Mouse (Mus musculus): ENCODE results near the gene Sept12. TPM values are rescaled to one million over a fixed set of nuclear protein-coding genes. Genes with fewer than 3 reads are reported as not detected.

Gene Sept12
- polyA plus RNA-seq, 1 experiment, result not detected

GRCm38 (mm10) chr16:4978275-4979051 is 19.2 kb downstream of the Sept12 start:
- Histone ChIP-seq H3K27ac (ENCODE audit: insufficient read depth, low read length) (peak overlapping the region; percentile 82), H3K4me3 (ENCODE audit: insufficient read depth, low read length) (no peak overlapping the region), H3K4me1 (ENCODE audit: control insufficient read depth, insufficient read depth, low read length) (peaks cover 14% of the 10 kb centered on the region)
- TF ChIP-seq CTCF (IDR thresholded peaks at IDR 0.05; ENCODE audit: extremely low read depth, insufficient read depth, low read length) (no peak), POLR2A (IDR thresholded peaks at IDR 0.05; ENCODE audit: extremely low read depth, insufficient read depth, low read length) (no peak)

GRCm38 (mm10) chr16:4976180-4976579 is 21.5 kb downstream of the Sept12 start:
- H3K27ac ChIP-seq (ENCODE audit: insufficient read depth, low read length), result no peak overlapping the region
- no peak for TF ChIP-seq CTCF (IDR thresholded peaks at IDR 0.05; ENCODE audit: extremely low read depth, insufficient read depth, low read length)
- TF ChIP-seq POLR2A (IDR thresholded peaks at IDR 0.05; ENCODE audit: extremely low read depth, insufficient read depth, low read length), result no peak
- no peak overlapping the region for H3K4me3 ChIP-seq (ENCODE audit: insufficient read depth, low read length)
- peaks cover 14% of the 10 kb centered on the region for H3K4me1 ChIP-seq (ENCODE audit: control insufficient read depth, insufficient read depth, low read length)

GRCm38 (mm10) chr16:4974521-4974920 is 23.1 kb downstream of the Sept12 start:
- no peak for TF ChIP-seq CTCF (IDR thresholded peaks at IDR 0.05; ENCODE audit: extremely low read depth, insufficient read depth, low read length)
- no peak for TF ChIP-seq POLR2A (IDR thresholded peaks at IDR 0.05; ENCODE audit: extremely low read depth, insufficient read depth, low read length)
- Histone ChIP-seq H3K4me1 (ENCODE audit: control insufficient read depth, insufficient read depth, low read length) (peaks cover 14% of the 10 kb centered on the region), H3K4me3 (ENCODE audit: insufficient read depth, low read length) (no peak overlapping the region), H3K27ac (ENCODE audit: insufficient read depth, low read length) (no peak overlapping the region)

- Histone ChIP-seq H3K4me3 (ENCODE audit: insufficient read depth, low read length) (no peak overlapping the region), H3K4me1 (ENCODE audit: control insufficient read depth, insufficient read depth, low read length) (0 out of 2 replicates have a peak, but pooled peaks cover 2% of the 10 kb centered on the region), H3K27ac (ENCODE audit: insufficient read depth, low read length) (no peak overlapping the region)
- TF ChIP-seq POLR2A (IDR thresholded peaks at IDR 0.05; ENCODE audit: extremely low read depth, insufficient read depth, low read length), result no peak
- TF ChIP-seq CTCF (IDR thresholded peaks at IDR 0.05; ENCODE audit: extremely low read depth, insufficient read depth, low read length), result no peak
These were observed 26.0 kb downstream of the Sept12 start for GRCm38 (mm10) chr16:4971626-4972025.

- TF ChIP-seq POLR2A (IDR thresholded peaks at IDR 0.05; ENCODE audit: extremely low read depth, insufficient read depth, low read length), result no peak
- no peak for TF ChIP-seq CTCF (IDR thresholded peaks at IDR 0.05; ENCODE audit: extremely low read depth, insufficient read depth, low read length)
- Histone ChIP-seq H3K4me3 (ENCODE audit: insufficient read depth, low read length) (no peak overlapping the region), H3K27ac (ENCODE audit: insufficient read depth, low read length) (no peak overlapping the region), H3K4me1 (ENCODE audit: control insufficient read depth, insufficient read depth, low read length) (no peaks in the 10 kb centered on the region)
These were observed 28.4 kb downstream of the Sept12 start for GRCm38 (mm10) chr16:4969055-4969843.

- H3K27ac ChIP-seq (ENCODE audit: insufficient read depth, low read length), result no peak overlapping the region
These were observed 29.2 kb downstream of the Sept12 start for GRCm38 (mm10) chr16:4968426-4968825.

GRCm38 (mm10) chr16:4965392-4966129 is 32.1 kb downstream of the Sept12 start:
- Histone ChIP-seq H3K27ac (ENCODE audit: insufficient read depth, low read length) (no peak overlapping the region), H3K4me3 (ENCODE audit: insufficient read depth, low read length) (peak overlapping the region; percentile 66; the same call in 1 of the 2 replicates), H3K4me1 (ENCODE audit: control insufficient read depth, insufficient read depth, low read length) (peaks cover 3% of the 10 kb centered on the region; the same call in 1 of the 2 replicates)
- no peak for TF ChIP-seq POLR2A (IDR thresholded peaks at IDR 0.05; ENCODE audit: extremely low read depth, insufficient read depth, low read length)
- TF ChIP-seq CTCF (IDR thresholded peaks at IDR 0.05; ENCODE audit: extremely low read depth, insufficient read depth, low read length), result no peak

More at GRCm38 (mm10) chr16:4968426-4968825, 29.2 kb downstream of the Sept12 start:
- no peak for TF ChIP-seq POLR2A (IDR thresholded peaks at IDR 0.05; ENCODE audit: extremely low read depth, insufficient read depth, low read length)
- no peak for TF ChIP-seq CTCF (IDR thresholded peaks at IDR 0.05; ENCODE audit: extremely low read depth, insufficient read depth, low read length)
- no peak overlapping the region for H3K4me3 ChIP-seq (ENCODE audit: insufficient read depth, low read length)
- H3K4me1 ChIP-seq (ENCODE audit: control insufficient read depth, insufficient read depth, low read length), result no peaks in the 10 kb centered on the region

- Histone ChIP-seq H3K4me1 (ENCODE audit: control insufficient read depth, insufficient read depth, low read length) (peaks cover 3% of the 10 kb centered on the region; the same call in 1 of the 2 replicates), H3K4me3 (ENCODE audit: insufficient read depth, low read length) (peak overlapping the region; percentile 66)
- TF ChIP-seq POLR2A (IDR thresholded peaks at IDR 0.05; ENCODE audit: extremely low read depth, insufficient read depth, low read length), result no peak
- no peak for TF ChIP-seq CTCF (IDR thresholded peaks at IDR 0.05; ENCODE audit: extremely low read depth, insufficient read depth, low read length)
These were observed 32.8 kb downstream of the Sept12 start for GRCm38 (mm10) chr16:4964731-4965391.

More at GRCm38 (mm10) chr16:4964731-4965391, 32.8 kb downstream of the Sept12 start:
- H3K27ac ChIP-seq (ENCODE audit: insufficient read depth, low read length), result peak overlapping the region; percentile 76

Measured in cortical plate, adult 2 months (tissue).